Mouse (Mus musculus): ENCODE measurements around the gene Frrs1. TPM values are rescaled to one million over a fixed set of nuclear protein-coding genes. Genes with fewer than 3 reads are reported as not detected.
"Not testable (repeated sequence)": the region's sequence is repeated elsewhere in the genome, so short reads cannot be mapped to it uniquely, and the experiment has no call there.

Frrs1 gene
- polyA plus RNA-seq (2016; fragmentation: Nextera tagmentation; extraction: Ambion mirVana): 22.5 and 24.0 TPM in 2 replicates

DNA sequence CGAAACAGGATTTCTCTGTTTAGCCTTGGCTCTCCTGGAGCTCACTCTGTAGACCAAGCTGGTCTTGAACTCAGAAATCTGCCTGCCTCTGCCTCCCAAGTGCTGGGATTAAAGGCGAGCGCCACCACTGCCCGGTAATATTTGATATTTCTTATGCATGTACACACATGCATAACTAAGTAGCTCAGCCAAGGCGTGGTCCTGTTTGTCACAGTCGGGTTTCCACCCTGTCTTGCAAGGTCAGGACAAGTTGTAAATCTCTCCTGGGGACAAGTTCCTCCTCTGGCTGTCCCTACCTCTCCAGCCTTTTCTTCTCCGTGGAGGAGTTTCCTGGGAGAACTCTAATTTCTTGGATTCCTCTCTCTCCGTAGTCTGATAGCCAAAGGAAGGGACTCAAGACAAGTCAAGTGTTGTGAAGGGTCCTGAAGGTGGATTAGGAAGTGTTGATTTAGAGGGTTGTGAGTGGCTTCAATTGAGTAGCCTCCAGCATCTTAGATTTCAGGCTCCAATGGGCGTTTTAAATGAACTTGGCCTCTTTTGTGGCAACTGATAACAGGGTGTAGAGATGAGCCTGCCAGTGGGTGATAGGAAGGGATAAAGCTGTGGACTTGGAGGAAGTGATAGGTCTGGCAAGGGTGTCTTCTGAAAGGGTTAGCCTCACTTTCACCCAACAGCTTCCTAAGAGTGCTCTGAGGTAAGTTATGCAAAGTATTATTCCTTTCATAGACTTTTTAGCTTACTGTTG lies at the start of gene Frrs1:
Gene Frrs1 (plus strand): TSS at position 524 of the 745 bp plus-strand sequence.
- Histone ChIP-seq H3K4me1 (replicated peaks) (peaks cover 3% of the 10 kb centered on the region), H3K4me3 (no peak within 1 kb of the TSS; the same call in 1 of the 2 replicates), H3K36me3 (no peaks in the 10 kb centered on the region), H3K9ac (no peak within 1 kb of the TSS), H3K4me2 (no peak within 1 kb of the TSS), H3K9me3 (replicated peaks) (no peaks in the 10 kb centered on the region), H3K27me3 (replicated peaks) (no peaks in the 10 kb centered on the region), H3K27ac (ENCODE audit: poor library complexity, severe bottlenecking) (no peak within 1 kb of the TSS)
- peak; percentile 67; the same call in 1 of the 2 replicates for ATAC-seq (ENCODE audit: insufficient number of reproducible peaks, low FRiP score)
- 69% methylated on average over 9 of the region's 9 CpGs for WGBS

DNA sequence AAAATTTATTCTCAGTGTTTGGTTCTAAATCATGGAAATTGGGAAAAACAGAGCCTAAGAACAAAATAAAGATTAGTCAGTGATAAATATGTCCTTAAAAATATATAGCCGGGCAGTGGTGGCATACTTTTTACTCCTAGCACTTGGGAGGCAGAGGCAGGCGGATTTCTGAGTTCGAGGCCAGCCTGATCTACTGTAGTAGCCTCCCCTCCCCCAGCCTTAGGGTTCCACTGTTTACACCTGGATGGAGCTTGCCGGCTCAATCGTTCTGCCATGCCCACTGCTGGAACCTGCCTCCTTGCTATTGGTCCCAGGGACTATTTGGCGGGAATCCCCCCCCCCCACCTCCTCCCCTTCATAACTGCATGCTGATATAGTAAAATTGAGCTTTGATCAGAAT lies 48.9 kb upstream of the Frrs1 start:
- 82% methylated on average over 6 of the region's 6 CpGs for WGBS

DNA sequence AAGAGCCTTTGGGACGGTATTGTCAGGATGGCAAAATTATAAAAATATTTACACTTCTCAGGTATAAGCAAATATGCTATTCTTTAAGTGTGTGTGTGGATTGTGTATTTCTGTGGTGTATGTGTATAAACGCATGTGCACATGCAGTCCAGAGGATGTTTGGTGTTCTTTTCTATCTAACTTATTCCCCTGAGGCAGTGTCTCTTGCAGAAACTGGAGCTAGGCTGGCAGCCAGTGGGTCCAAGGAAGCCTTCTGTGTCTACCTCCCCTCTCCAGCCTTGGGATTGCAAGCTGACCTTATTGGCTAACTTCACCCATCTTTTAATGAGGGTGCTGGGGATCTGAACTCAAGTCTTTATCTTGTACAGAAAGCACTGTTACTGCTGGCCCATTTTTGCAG lies 46.3 kb upstream of the Frrs1 start:
- Histone ChIP-seq H3K27me3 (replicated peaks) (no peaks in the 10 kb centered on the region), H3K36me3 (no peaks in the 10 kb centered on the region), H3K4me1 (replicated peaks) (peaks cover 16% of the 10 kb centered on the region), H3K9ac (no peak overlapping the region), H3K4me3 (no peak overlapping the region), H3K27ac (ENCODE audit: poor library complexity, severe bottlenecking) (no peak overlapping the region), H3K9me3 (replicated peaks) (no peaks in the 10 kb centered on the region), H3K4me2 (no peak overlapping the region)
- ATAC-seq (ENCODE audit: insufficient number of reproducible peaks, low FRiP score): no peak
- 82% methylated on average over 2 of the region's 2 CpGs for WGBS

More for the DNA sequence above, 48.9 kb upstream of the Frrs1 start:
- H3K9ac ChIP-seq; ATAC-seq (ENCODE audit: insufficient number of reproducible peaks, low FRiP score); H3K27ac ChIP-seq (ENCODE audit: poor library complexity, severe bottlenecking); H3K4me2 ChIP-seq; H3K4me3 ChIP-seq; H3K36me3 ChIP-seq; H3K27me3 ChIP-seq (replicated peaks); H3K9me3 ChIP-seq (replicated peaks): not testable (repeated sequence)
- H3K4me1 ChIP-seq (replicated peaks): peaks cover 21% of the 10 kb centered on the region

DNA sequence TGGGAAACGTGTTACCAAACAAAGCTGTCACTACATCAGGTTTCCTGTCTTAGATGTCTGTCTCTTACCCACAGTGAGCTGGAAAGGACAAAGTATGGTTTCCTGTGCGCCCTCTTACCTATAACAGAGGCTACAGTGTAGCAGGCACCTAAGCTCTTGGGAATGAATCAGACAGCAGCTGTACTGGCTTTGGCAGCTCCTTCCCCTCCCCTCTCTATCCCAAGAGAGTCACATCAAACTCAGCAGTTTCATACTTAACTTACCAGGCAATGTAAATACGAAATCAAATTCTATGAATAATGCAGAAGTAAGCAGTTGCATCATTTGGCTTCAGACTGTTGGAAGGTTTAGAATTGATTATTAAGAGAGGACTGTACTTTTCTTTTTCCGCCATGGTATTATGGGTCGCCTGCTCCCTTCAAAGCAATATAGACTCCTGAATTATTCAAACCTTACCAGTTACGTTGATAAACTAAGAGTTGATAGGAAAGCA lies 43.9 kb upstream of the Frrs1 start:
- no peaks in the 10 kb centered on the region for H3K9me3 ChIP-seq (replicated peaks)
- H3K4me2 ChIP-seq: no peak overlapping the region
- no peak overlapping the region for H3K27ac ChIP-seq (ENCODE audit: poor library complexity, severe bottlenecking)
- H3K4me1 ChIP-seq (replicated peaks): peaks cover 11% of the 10 kb centered on the region; the same call in 1 of the 2 replicates
- ATAC-seq (ENCODE audit: insufficient number of reproducible peaks, low FRiP score): no peak
- WGBS: 82% methylated on average over 6 of the region's 6 CpGs
- H3K4me3 ChIP-seq: no peak overlapping the region
- H3K36me3 ChIP-seq: no peaks in the 10 kb centered on the region
- H3K9ac ChIP-seq: no peak overlapping the region
- H3K27me3 ChIP-seq (replicated peaks): no peaks in the 10 kb centered on the region

DNA sequence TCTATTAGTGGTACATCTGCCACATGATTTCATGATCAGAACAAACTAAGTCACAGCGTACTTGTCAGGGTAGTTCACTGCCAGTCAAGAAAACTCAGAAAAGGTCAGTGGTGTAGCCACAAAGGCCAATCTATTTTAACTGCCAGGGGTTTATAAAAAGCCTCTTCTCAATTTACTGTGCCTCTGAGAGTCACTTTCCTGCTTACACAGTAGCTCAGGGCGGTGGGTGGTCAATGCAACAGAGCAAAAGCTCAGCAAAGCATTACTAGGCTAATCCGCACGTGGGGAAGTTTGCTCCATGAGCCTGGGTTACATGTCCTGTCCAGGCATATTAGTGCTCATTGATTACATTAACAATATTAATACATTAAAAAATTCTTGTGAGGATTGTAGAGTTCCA lies 43.3 kb upstream of the Frrs1 start:
- Histone ChIP-seq H3K27me3 (replicated peaks) (no peaks in the 10 kb centered on the region), H3K27ac (ENCODE audit: poor library complexity, severe bottlenecking) (no peak overlapping the region), H3K4me3 (no peak overlapping the region), H3K4me1 (replicated peaks) (peaks cover 11% of the 10 kb centered on the region; the same call in 1 of the 2 replicates), H3K9ac (no peak overlapping the region), H3K9me3 (replicated peaks) (no peaks in the 10 kb centered on the region), H3K4me2 (no peak overlapping the region), H3K36me3 (no peaks in the 10 kb centered on the region)
- no peak for ATAC-seq (ENCODE audit: insufficient number of reproducible peaks, low FRiP score)
- 87% methylated on average over 4 of the region's 4 CpGs for WGBS

DNA sequence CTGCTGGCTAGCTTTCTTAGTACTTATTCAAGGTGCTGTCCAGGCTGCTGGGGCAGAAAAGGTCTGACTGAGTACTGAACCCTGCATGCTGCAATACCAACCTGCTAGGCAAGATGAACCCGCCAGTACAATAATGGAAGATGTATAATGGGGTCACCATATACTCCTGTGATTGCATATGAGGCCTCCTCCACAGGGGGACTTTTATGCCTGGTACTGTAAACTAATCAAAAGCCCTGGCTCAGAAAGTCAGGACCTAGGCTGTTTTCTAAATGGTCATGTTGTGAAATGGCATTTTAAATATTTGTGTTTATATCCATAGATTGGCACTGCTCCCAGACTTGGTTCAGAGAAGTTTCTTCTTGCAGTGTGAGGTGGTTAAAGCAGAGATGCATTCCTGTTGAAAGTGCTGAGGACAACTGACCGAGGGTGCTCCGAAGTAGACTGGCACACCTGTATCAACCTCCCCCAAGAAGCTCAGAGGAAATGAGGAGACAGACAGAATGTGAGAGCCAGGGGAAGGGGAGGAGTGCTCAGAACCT lies 42.5 kb upstream of the Frrs1 start:
- Histone ChIP-seq H3K27ac (ENCODE audit: poor library complexity, severe bottlenecking) (no peak overlapping the region), H3K9me3 (replicated peaks) (no peaks in the 10 kb centered on the region), H3K4me3 (no peak overlapping the region), H3K36me3 (no peaks in the 10 kb centered on the region), H3K4me2 (no peak overlapping the region), H3K27me3 (replicated peaks) (no peaks in the 10 kb centered on the region), H3K4me1 (replicated peaks) (peaks cover 11% of the 10 kb centered on the region; the same call in 1 of the 2 replicates), H3K9ac (no peak overlapping the region)
- 84% methylated on average over 3 of the region's 3 CpGs for WGBS
- ATAC-seq (ENCODE audit: insufficient number of reproducible peaks, low FRiP score): no peak

DNA sequence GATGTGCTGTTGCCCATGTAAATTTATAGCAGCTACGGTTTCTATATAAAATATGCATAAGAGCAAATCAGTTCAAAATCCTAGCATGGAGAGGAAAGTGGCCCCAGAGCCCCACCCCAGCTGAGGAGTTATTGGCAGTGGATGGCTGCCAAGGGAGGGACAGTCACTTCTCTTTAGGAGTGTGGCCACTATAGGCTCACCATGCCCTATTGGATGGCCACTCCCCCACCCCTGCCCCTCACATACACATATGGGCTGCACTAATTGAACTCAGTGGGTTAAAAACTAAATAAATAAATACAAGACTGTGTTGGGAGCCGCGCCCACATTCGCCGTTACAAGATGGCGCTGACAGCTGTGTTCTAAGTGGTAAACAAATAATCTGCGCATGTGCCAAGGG lies 42.0 kb upstream of the Frrs1 start:
- 96% methylated on average over 7 of the region's 7 CpGs for WGBS
- no peak for ATAC-seq (ENCODE audit: insufficient number of reproducible peaks, low FRiP score)
- no peaks in the 10 kb centered on the region for H3K27me3 ChIP-seq (replicated peaks)
- H3K4me2 ChIP-seq: no peak overlapping the region
- no peak overlapping the region for H3K4me3 ChIP-seq
- no peaks in the 10 kb centered on the region for H3K36me3 ChIP-seq
- H3K9ac ChIP-seq: no peak overlapping the region
- H3K9me3 ChIP-seq (replicated peaks): no peaks in the 10 kb centered on the region
- peaks cover 11% of the 10 kb centered on the region; the same call in 1 of the 2 replicates for H3K4me1 ChIP-seq (replicated peaks)
- H3K27ac ChIP-seq (ENCODE audit: poor library complexity, severe bottlenecking): no peak overlapping the region

DNA sequence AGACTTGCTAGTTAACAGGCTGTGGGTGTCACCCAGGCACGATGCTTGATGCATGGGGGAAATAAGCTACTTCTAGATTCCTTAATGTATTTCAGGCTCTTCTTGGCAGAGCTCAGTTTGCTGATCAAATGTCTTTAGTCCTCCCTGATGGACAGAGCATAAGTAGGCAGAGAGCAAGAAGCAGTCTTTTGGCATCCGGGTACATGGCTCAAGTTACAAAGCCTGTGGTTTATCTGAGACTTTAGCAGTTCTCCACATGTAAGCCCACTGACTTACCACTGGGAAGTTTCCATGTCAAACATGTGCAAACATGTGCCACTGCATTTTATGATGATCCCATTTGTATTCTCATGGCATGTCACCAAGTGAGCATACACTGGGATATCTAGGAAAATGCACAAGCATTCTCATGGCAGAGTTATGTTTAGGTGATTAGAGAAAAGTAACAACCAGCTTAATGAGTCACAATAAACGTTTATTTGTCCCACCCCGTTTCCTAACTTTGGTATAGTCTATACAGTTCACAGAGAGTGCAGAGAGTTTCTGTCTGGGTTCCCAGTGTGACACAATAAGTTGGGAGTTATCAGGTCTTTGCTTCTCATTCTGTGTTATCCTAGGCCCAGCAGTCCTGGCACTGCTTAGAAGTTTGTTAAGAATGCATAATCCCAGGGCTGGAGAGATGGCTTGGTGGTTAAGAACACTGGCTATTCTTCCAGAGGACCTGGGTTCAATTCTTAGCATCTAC lies 32.6 kb upstream of the Frrs1 start:
- no peaks in the 10 kb centered on the region for H3K4me1 ChIP-seq (replicated peaks)
- H3K4me3 ChIP-seq: no peak overlapping the region
- no peak for ATAC-seq (ENCODE audit: insufficient number of reproducible peaks, low FRiP score)
- no peak overlapping the region for H3K4me2 ChIP-seq
- H3K9me3 ChIP-seq (replicated peaks): peaks cover 5% of the 10 kb centered on the region; the same call in 1 of the 2 replicates
- 67% methylated on average over 4 of the region's 4 CpGs for WGBS
- no peaks in the 10 kb centered on the region for H3K36me3 ChIP-seq
- H3K27me3 ChIP-seq (replicated peaks): no peaks in the 10 kb centered on the region
- H3K9ac ChIP-seq: no peak overlapping the region
- no peak overlapping the region for H3K27ac ChIP-seq (ENCODE audit: poor library complexity, severe bottlenecking)

DNA sequence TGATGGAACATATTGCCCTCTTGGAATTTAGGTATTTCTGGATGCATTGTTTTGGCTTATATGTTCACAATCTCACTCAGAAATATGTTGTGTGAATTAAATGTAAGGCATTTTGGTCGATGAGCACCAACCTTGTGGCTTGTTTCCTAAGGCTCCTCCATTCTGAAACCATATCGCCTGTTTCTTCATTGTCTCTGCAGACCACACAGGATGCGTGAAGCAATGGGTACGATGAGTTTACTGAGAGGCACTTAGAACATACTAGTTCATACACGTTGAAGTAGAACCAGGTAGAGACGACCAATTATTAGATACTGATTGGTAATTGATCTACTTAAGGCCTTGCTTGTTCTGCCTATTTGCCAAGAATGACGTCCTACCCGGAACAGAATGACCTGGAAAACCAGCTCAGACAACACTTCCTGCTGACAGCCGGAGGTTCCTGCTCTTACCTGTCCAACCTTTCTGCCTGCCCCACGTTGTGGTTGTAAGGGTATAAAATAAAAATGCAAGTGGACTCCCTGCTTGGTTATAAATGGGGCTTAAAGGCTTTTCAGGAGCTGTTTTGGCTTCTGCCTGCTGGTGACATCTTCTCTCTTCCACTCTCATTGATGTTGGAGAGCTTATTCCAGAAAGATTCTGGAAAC lies 29.9 kb upstream of the Frrs1 start:
- ATAC-seq (ENCODE audit: insufficient number of reproducible peaks, low FRiP score): no peak
- Histone ChIP-seq H3K9ac (no peak overlapping the region), H3K27ac (ENCODE audit: poor library complexity, severe bottlenecking) (no peak overlapping the region), H3K4me1 (replicated peaks) (peaks cover 3% of the 10 kb centered on the region; the same call in 1 of the 2 replicates), H3K9me3 (replicated peaks) (peaks cover 5% of the 10 kb centered on the region; the same call in 1 of the 2 replicates), H3K36me3 (no peaks in the 10 kb centered on the region), H3K4me2 (no peak overlapping the region), H3K4me3 (no peak overlapping the region), H3K27me3 (replicated peaks) (no peaks in the 10 kb centered on the region)
- 86% methylated on average over 10 of the region's 10 CpGs for WGBS

DNA sequence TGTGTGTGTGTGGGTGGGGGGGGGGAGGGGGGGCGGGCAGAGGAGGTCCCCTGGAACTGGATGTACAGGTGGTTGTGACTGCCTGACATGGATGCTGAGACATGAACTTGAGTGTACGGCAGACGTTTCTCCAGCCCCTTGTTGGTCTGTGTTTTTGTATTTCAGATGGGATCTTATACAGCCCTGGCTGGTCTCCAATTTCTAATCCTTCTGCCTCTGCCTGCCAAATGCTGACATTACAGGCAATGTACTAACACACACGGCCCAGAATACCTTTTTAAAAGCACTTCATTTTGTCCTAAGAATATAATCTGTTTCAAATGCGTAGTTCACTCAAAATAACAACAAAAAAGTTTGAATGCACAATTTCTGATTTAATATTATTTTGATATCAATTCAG lies 27.9 kb upstream of the Frrs1 start:
- ATAC-seq (ENCODE audit: insufficient number of reproducible peaks, low FRiP score): no peak
- 74% methylated on average over 5 of the region's 5 CpGs for WGBS
- Histone ChIP-seq H3K27me3 (replicated peaks) (no peaks in the 10 kb centered on the region), H3K4me1 (replicated peaks) (peaks cover 3% of the 10 kb centered on the region; the same call in 1 of the 2 replicates), H3K9ac (no peak overlapping the region), H3K9me3 (replicated peaks) (peaks cover under 1% of the 10 kb centered on the region; the same call in 1 of the 2 replicates), H3K4me2 (no peak overlapping the region), H3K27ac (ENCODE audit: poor library complexity, severe bottlenecking) (no peak overlapping the region), H3K36me3 (no peaks in the 10 kb centered on the region), H3K4me3 (no peak overlapping the region)
